Mouse (Mus musculus) kidney, embryonic 16.5 days (tissue): Measurements from ENCODE around the gene Vmn1r215. TPM values are rescaled to one million over a fixed set of nuclear protein-coding genes. Genes with fewer than 3 reads are reported as not detected.

Source experiments
- polyA plus RNA-seq: library from polyadenylated mRNA; unstranded; fragments of >200 nt; fragmentation: Nextera tagmentation; extraction: Ambion mirVana; gene quantifications from 2 replicates; pipeline ENCODE4 v1.2.1, GENCODE M21; 2015

Gene Vmn1r215
- polyA plus RNA-seq, 1 experiment from 2014 or later, result not detected

Other genes with a start within 250 kb of the Vmn1r215 start
- gene Vmn1r210, start 236.7 kb upstream of the Vmn1r215 start, polyA plus RNA-seq, result not detected in 2 replicates
- gene Vmn1r211, start 210.5 kb upstream of the Vmn1r215 start, polyA plus RNA-seq, result not detected in 2 replicates
- gene Vmn1r212, start 183.8 kb upstream of the Vmn1r215 start, polyA plus RNA-seq, result not detected in 2 replicates
- not detected in 2 replicates for gene Vmn1r213, start 60.4 kb upstream of the Vmn1r215 start, polyA plus RNA-seq
- gene Vmn1r214, start 37.6 kb upstream of the Vmn1r215 start, polyA plus RNA-seq, result not detected in 2 replicates
- gene Vmn1r217, start 50.2 kb downstream of the Vmn1r215 start, polyA plus RNA-seq, result not detected in 2 replicates
- gene Vmn1r218, start 65.1 kb downstream of the Vmn1r215 start, polyA plus RNA-seq, result not detected in 2 replicates
- not detected in 2 replicates for gene Vmn1r219, start 91.3 kb downstream of the Vmn1r215 start, polyA plus RNA-seq
- gene Vmn1r220, start 120.0 kb downstream of the Vmn1r215 start, polyA plus RNA-seq, result not detected in 2 replicates
- not detected in 2 replicates for gene Vmn1r221, start 146.1 kb downstream of the Vmn1r215 start, polyA plus RNA-seq
- not detected in 2 replicates for gene Vmn1r222, start 167.9 kb downstream of the Vmn1r215 start, polyA plus RNA-seq
- not detected in 2 replicates for gene Vmn1r223, start 179.1 kb downstream of the Vmn1r215 start, polyA plus RNA-seq